Comparison of ENCODE assay signal across 33 mouse cellular contexts in the genomic region with DNA sequence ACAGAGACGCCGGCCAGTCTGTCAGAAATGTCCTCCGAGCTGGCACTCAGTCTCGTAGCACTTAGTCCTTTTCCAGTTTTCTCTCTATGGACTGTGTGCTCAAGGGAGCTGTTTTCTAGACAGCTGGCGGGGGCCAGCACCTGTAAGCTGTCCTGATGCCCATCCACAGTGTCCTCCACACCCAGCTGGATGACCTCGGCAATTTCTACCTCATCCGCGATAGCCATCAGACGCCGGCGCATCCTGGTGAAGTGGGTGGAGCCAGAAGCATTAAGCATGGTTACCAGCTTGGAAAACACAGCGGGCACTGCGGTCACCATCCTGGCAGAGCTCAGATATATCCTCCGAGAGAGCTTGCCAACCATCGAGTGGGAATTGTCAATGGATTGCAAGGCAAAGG.
"Had no signal": no experiment of that assay in that cellular context is flagged by ENCODE, and none has a peak within 500 bp of the region (broad histone marks: within the 10 kb centered on the region; RNA-seq: fewer than 3 reads in every experiment).

No protein-coding gene starts in this region.

- H3K4me3 ChIP-seq: heart, embryonic 10.5 days; heart, embryonic 12.5 days; heart, embryonic 13.5 days; heart, embryonic 15.5 days; hindbrain, embryonic 10.5 days; hindbrain, embryonic 12.5 days; hindbrain, embryonic 13.5 days; hindbrain, embryonic 15.5 days; kidney, embryonic 15.5 days; layer of hippocampus, adult 2 months; left cerebral cortex, adult 2 months had no signal

- H3K9me3 ChIP-seq: heart, embryonic 10.5 days; heart, embryonic 12.5 days; heart, embryonic 13.5 days; heart, embryonic 15.5 days; hindbrain, embryonic 12.5 days; hindbrain, embryonic 13.5 days; hindbrain, embryonic 15.5 days; kidney, embryonic 15.5 days had no signal

- H3K27me3 ChIP-seq: heart, embryonic 12.5 days; heart, embryonic 13.5 days; heart, embryonic 15.5 days; hindbrain, embryonic 12.5 days; hindbrain, embryonic 13.5 days; hindbrain, embryonic 15.5 days; kidney, embryonic 15.5 days had no signal

- H3K27ac ChIP-seq: heart, embryonic 10.5 days; heart, embryonic 13.5 days; heart, embryonic 15.5 days; hindbrain, embryonic 10.5 days; hindbrain, embryonic 12.5 days; hindbrain, embryonic 13.5 days; hindbrain, embryonic 14.5 days; hindbrain, embryonic 15.5 days; hindbrain, postnatal 0 days; kidney, embryonic 15.5 days; kidney, postnatal 0 days; layer of hippocampus, adult 2 months; left cerebral cortex, adult 2 months had no signal

- H3K4me1 ChIP-seq: heart, embryonic 10.5 days; heart, embryonic 12.5 days; heart, embryonic 13.5 days; heart, embryonic 15.5 days; hindbrain, embryonic 10.5 days; hindbrain, embryonic 12.5 days; hindbrain, embryonic 13.5 days; hindbrain, embryonic 15.5 days; kidney, embryonic 15.5 days had no signal

- H3K4me2 ChIP-seq: heart, embryonic 11.5 days; heart, embryonic 12.5 days; heart, embryonic 13.5 days; heart, embryonic 15.5 days; hindbrain, embryonic 12.5 days; hindbrain, embryonic 13.5 days; hindbrain, embryonic 14.5 days; hindbrain, embryonic 15.5 days; kidney, embryonic 15.5 days had no signal

- DNase-seq: heart, postnatal 10 days; heart, postnatal 14 days; heart, postnatal 36 days; heart, postnatal 4 days; kidney, adult 11 months; kidney, adult 2 months; kidney, adult 8-10 months; kidney, adult 9 months; kidney, postnatal 10 days; kidney, postnatal 14 days; kidney, postnatal 25 days; kidney, postnatal 36 days; kidney, postnatal 4 days; layer of hippocampus, adult 9-11 months; layer of hippocampus, postnatal 36 days had no signal

- H3K9ac ChIP-seq: heart, embryonic 12.5 days; heart, embryonic 13.5 days; heart, embryonic 15.5 days; hindbrain, embryonic 12.5 days; hindbrain, embryonic 13.5 days; hindbrain, embryonic 14.5 days; hindbrain, embryonic 15.5 days; kidney, embryonic 15.5 days had no signal

- ATAC-seq: hindbrain, embryonic 16.5 days; hindbrain, postnatal 0 days; inflammation-experienced regulatory T-cells, adult 6 months; intestine, embryonic 16.5 days had no signal
